Mouse (Mus musculus): ENCODE measurements around the gene Cyp2d11.

- TF ChIP-seq GATA1 (IDR thresholded peaks at IDR 0.05; ENCODE audit: low read length) (no peak), TAL1 (IDR thresholded peaks at IDR 0.05; ENCODE audit: low read length) (no peak)
Measured at GRCm38 (mm10) chr15:82375855-82376254, 18.0 kb downstream of the Cyp2d11 start.
